Mouse (Mus musculus) heart, adult 2 months (tissue): ENCODE data around the gene Zdhhc21.

ENCODE experiments used
- CTCF ChIP-seq: fragments of 200-600 bp; IDR thresholded peaks from 2 replicates; pipeline ENCODE4 v1.8.1; 2022; ENCODE audit warnings: antibody characterized with exemption, mild to moderate bottlenecking, moderate library complexity
- EP300 ChIP-seq: fragments of 200-500 bp; IDR thresholded peaks from 2 replicates; pipeline ENCODE4 v1.6.1; 2011; ENCODE audit warnings: low read depth, low read length, control low read depth; ENCODE audit not compliant: insufficient read depth

DNA sequence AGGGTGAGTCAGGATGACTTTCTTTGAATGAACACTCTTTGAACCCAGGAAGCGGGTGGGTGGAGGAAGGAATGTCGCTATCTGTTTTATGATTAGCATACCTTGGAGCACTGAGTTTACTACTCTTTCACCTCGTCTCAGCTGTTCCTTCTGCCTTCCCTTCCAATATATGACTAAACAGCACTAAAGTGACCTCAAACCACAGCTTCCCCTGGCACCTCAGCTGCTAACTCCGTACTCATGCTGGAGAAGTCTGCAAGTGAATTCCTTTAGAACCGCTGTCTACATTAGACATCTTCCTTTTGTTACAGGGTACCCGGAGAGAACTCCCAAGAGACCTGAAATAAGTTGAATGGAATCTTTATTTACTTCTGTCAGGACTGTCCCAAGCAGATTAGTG is 11.2 kb upstream of the Zdhhc21 start:
- TF ChIP-seq CTCF: no peak
- no peak for TF ChIP-seq EP300
